Mouse (Mus musculus): ENCODE measurements around the gene Cpa1.

The Cpa1 gene

DNA sequence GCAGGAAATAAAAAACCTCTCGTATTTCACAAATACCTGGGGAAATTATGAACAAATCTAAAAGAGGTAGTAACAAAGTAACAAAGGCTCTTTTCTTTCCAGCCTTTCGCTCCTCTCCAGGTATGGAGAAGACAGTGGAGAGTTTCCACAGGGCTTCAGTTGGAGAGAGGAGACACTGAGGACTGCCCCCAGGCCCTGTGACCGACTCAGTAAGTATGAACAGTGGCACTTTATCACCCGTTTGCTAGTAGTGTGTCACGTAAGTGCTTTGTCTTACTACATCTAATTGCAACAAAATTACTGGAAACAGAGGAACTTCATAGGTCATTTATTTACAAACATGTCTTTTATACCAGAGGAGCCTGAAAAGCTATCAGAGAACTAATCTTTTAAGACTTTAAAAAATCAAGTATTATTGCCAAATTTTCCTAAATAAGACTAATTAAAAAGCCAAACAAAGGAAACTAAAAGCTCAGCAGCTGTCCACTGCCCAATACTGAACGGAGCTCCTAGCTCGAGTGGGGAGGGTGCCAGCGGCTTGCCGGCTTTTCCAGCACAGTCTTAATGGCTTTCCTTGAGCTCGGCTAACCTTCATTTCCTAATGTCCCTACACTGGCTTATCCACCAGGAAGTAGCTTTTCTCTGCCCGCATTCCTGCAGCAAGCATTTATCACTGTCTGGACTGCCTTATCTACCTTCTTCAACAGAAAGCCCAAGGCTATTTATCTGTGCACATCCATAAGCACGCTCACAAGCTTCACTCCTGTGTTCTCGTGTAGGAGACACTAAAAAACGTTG lies 34.9 kb downstream of the Cpa1 start:
- in situ Hi-C loops (cut with MseI, MboI) = no loop called here

DNA sequence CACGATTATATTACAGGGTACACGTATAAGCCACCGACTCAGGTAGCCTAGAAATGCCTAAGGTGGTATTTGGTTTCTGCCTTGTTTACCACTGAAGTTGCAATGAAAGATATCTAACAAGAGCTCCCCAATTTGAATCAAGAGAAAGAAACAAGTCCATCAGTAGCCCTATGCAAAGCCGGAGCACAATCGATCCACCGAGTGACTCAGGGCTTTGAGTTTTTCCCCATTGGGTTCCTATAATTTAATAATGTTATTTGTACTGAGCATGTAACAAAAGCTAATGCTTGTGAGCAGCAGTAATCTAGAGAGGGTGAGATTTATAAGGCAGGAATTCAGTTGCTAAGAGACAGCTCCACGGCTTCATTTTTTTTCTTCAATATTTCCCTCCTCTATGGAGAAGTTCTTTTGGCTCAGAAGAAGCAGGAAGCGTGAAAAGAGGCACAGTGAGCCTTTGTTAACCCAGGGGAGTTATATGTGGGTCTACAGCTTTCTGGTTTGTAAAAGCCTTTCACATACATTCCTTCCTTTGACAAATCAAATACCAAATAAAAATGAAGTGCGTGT lies 35.8 kb downstream of the Cpa1 start:
- in situ Hi-C loops (cut with MseI, MboI) = no loop called here

DNA sequence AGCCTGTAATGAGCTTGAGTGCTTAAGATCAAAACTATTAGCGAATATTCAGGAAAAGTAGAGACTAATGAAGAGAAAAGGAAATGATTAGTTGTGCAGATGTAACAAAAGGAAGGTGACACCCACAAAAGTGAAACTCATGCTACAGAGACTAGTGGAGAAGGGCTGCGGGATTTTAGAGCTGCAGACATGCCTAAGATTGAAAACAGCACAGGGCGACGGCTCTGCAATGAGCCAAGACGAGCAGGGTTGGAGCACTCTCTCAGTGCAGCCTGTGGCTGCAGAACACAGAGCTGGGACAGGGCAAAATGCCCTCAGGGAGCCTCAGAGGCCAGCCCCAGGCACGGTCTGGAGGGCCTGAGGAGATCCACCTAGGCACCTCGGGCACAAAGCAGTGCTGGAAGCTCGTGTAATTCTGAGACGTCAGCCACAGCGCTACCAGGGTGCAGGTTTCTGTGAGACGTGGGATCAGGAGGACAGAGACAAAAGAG lies 36.3 kb downstream of the Cpa1 start:
- in situ Hi-C loops (cut with MseI, MboI) = no loop called here

DNA sequence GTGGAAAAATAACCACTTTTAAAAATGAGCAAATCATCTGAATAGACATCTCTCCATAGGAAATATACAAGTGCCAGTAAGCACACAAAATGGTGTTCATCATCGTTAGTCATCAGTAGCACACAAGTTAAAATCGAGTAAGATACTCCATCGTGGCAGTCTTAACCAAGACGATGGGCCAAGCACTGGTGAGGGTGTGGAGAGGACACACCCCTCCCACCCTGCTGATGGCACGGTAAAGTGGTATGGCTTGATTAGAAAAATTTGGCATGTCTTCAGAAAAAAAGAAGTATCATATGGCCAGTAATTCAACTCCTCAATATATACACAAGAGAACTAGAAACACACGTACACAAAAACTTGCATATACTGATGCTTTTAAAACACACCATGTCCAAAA lies 37.5 kb downstream of the Cpa1 start:
- in situ Hi-C loops (cut with MseI, MboI) = no loop called here

DNA sequence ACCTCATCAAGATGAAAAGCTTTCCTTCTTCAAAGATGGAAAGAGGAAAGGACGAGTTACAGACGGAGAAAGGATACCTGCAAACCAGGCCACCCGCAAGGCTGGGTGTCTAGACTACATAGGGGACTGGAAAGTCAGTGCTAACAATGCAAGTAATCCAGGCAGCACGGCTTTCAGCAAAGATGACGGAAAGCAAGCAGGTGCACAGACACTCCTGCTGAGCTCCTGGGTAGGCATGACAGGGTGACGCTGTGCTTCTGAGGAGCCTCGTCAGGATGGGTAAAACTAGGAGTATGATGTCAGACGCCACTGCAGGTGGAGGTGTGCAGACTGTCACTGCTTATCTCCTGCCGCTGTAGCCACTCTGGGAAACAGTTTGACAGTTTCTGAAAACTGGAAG lies 38.6 kb downstream of the Cpa1 start:
- in situ Hi-C loops (cut with MseI, MboI) = no loop called here

DNA sequence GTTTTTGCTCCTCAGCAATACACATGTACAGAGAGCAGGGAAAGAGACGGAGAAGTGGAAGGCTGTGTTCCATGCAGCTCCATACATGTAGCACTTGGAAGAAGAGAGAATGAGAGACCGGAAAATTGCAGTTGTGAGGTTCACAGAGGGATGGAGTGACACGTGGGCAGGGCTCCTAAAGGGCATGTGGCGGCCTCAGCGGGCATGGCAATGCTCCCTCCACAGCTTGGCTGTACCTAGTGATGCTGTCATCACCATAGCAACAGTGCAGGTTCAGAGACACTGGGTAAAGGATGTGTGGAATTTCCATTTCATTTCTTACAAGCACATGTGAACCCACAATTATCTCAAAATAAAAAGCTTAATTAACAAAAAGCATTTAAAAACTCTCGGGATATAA lies 39.5 kb downstream of the Cpa1 start:
- in situ Hi-C loops (cut with MseI, MboI) = no loop called here

DNA sequence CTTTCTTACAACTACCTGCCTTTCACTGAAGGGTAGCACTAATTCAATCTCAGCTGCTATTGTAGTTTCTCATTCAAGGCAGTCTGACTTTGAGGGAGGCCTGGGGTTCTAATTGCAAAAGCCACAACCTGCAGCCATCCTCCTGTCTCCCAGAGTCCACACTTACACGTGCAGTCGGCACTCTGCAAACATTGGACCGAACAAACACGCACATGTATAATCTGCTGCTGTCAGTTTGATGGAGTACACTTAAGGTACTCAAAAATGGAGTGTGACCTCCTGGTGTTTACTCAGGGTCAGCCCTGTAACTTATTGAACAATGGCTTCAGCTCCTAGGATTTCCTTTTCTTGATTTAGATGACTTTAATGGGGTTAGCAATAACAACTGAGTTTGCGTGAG lies 40.5 kb downstream of the Cpa1 start:
- in situ Hi-C loops (cut with MseI, MboI) = no loop called here

DNA sequence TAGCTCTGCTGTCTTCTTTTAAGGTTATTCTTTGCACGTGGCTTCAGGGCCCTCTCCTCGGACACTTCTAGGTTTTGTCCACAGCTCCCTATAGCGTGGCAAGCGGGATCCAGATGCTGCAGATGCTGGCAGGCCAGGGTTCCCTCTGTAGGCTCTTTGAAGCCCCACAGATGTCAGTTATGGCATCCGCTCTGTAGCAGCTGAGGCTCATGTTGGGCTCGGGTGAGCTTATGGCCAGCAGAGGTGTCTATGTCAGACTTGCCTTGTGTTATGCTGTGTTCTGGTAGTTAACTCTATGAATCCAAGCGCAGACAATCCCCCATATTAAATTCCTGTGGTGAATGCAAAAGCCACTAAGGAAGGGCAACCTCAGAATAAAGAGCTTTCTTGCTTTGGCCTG lies 41.4 kb downstream of the Cpa1 start:
- in situ Hi-C loops (cut with MseI, MboI) = no loop called here

DNA sequence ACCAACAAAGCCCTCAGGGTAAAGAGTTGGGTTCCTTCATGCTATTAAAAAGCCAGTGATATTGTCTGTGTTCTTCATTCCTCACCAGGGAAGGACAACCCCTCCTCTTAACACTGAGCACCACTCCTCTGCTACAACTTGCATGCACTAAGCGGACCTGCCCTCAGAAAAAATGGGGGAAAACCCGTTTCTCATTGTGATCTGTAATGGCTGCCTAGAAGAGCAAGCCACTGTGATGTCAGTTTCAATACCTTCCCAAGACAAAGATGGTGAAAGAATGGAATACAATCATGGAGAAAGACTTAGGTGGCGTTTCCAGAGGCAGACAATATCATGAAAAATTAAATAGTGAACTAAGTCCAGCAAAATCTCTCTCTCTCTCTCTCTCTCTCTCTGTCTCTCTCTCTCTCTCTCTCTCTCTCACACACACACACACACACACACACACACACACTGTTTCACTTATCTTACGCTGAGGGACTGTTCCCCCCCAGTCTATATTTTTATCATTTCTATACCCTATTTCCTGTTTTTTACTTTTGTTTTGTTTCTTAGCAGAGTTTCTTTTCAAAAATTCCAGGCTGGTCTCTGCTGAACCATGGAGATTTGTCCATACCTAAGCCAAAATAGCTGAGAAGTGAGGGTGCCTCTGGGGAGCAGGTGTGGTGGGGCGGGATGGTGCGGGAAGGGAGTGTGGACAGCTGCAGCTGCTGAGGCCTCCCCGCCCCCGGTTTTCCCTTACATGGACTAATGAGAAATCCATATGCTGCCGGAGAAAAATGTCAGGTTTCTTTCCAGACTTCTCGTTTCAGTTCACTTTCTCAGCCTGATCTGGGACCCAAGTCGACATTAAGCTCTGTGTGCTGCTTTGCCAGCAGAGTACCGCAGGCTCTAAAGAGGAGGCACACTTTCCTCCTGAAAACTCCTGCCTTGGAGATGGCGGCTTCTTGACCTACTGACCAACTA lies 43.2 kb downstream of the Cpa1 start:
- in situ Hi-C loops (cut with MseI, MboI) = no loop called here

DNA sequence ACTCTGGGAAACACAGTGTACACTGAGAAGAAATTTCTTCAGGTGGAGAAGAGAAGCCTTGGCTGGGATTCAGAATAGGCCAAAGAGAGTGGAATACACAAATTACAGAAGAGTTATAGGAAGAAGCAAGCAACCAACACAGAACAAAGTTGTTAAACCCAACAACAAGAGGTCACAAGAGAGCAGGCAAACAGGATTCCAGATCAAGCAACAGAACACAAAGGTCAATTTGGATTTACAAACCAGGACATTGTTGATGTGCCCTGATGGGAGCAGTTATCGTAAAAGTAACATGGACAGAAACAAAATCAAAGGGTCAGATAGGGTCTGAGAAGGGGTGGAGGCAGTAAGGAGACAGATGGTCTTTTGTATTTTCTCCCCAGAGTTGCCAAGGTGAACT lies 45.6 kb downstream of the Cpa1 start:
- in situ Hi-C loops (cut with MseI, MboI) = no loop called here

DNA sequence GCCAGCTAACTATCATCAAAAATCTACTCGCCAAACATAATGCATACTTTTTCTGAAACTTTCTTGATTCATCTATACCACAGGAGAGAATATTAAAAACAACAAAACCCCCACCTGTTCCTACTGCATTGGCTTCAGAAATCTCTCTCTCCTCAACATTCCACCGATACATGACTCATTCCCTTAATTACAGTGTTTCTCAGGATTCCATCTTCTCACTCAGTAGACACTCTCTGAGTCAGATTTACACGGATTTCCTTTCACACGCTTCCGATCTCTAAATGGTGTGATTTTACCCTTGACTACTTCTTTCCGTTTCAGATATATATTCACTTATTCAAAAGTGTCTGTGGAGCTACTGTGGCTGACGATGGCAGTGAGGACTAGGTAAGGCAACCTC lies 48.2 kb downstream of the Cpa1 start:
- in situ Hi-C loops (cut with MseI, MboI) = no loop called here

DNA sequence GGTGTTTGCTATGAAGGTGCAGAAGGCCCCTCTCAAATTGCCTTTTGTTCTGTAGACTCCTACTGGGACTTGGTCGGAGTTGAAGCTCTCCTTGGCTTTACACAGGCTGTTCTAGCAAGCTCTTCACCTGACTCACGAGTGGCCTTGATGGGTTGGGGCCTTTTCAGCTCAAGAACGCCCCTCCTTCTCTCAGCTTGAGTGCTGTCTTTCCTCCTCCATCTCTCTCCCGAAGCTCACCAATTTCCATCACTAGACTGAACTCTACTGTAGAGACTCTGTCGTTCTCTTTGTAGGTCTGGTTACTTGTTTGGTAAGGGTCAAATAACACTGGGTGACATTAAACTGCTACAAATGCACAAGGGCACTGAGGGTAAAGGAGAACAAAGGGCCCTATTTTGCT lies 53.8 kb downstream of the Cpa1 start:
- in situ Hi-C loops (cut with MseI, MboI) = no loop called here

DNA sequence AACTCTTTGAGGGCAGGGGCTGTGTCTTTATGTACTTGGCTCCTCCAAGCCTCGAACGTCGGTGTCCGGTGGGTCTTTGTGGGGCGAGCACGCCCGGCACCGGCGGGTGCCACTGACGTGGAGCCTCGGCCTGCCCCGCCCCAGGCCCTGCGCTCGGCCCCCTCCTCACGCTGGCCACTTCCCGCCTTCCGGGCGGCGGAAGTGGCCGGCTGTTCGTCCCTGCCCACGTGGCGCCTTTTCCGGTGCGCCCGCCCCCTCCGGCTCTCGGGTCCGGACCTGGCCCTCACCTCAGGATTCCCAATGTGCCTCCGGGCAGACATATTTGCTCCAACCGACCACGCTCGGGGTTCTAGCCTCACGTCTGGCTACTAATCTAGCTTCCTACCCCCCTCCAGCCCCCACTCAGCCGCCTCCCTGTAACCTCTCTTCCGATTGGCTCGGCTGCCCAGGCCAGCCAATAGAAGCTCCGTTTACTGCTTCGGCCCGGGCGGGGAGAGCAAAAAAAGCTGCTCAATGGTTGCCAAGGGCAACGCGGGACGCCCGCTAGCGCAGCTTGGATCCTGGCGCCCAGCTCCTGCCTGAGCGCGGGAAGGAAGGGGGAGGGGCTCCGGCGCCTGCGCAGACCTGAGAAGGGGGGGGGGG lies 54.5 kb downstream of the Cpa1 start, which contains the start of gene Cep41:
Gene Cep41, minus strand, starts transcription at position 400 of the 642 bp plus-strand sequence.
- in situ Hi-C loops (cut with MseI, MboI) = no loop called here

DNA sequence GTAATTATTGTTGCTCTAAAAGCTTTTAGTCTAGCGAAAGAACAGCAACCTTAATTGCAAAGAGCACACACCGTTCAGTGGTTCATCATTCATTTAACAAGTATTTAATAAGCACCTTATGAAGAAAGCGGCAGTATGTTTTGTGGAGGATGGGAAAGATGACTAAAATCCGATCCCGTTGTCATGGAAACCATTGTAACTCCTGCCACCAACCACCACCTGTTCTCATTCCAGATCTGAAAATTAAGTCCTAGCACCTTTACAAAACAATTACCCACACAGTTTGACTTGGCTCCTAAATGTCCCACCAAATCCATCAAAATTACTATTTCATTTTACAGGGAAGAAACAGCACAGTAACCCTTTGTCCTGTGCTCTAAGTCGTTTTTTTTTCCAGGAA lies 55.2 kb downstream of the Cpa1 start:
- in situ Hi-C loops (cut with MseI, MboI) = no loop called here

Data from mouse trophoblast stem cell (cell line).